Mouse (Mus musculus): ENCODE measurements around the gene Fam49a. TPM values are rescaled to one million over a fixed set of nuclear protein-coding genes. Genes with fewer than 3 reads are reported as not detected.

Fam49a gene
- polyA plus RNA-seq, 1 experiment = 6.2 TPM

DNA sequence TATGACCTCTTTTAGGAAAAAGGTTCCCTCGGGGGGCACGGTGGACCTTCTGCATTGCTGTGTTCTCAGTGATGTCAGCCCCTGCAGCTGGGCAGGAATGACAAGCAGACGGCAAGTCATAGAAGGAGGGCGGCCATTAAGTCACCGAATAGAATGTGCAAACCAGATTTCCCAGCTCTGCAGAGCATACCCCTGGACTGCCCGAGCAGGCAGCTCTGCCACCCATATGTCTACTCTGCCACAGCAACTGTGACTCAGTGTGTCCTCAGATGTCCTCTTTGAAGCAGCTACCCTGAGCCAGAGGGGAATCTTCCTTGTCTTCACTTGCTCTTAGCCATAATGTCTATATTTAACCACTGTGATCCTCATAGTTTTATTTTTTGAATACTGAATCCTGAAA, 75.4 kb downstream of the Fam49a start:
- H3K4me1 ChIP-seq (ENCODE audit: control insufficient read depth, insufficient read depth, low read length) = no peaks in the 10 kb centered on the region
- H3K4me3 ChIP-seq (replicated peaks; ENCODE audit: control insufficient read depth, low read depth, low read length) = no peak overlapping the region
- WGBS = 88% methylated on average over 6 of the region's 6 CpGs
- no peak for TF ChIP-seq CTCF (IDR thresholded peaks at IDR 0.05; ENCODE audit: control insufficient read depth, insufficient read depth, low read length)
- no peak for TF ChIP-seq POLR2A (IDR thresholded peaks at IDR 0.05; ENCODE audit: borderline replicate concordance, control insufficient read depth, low read depth, low read length)
- H3K27ac ChIP-seq (ENCODE audit: control insufficient read depth, insufficient read depth, low read depth, low read length, poor library complexity) = no peak overlapping the region

DNA sequence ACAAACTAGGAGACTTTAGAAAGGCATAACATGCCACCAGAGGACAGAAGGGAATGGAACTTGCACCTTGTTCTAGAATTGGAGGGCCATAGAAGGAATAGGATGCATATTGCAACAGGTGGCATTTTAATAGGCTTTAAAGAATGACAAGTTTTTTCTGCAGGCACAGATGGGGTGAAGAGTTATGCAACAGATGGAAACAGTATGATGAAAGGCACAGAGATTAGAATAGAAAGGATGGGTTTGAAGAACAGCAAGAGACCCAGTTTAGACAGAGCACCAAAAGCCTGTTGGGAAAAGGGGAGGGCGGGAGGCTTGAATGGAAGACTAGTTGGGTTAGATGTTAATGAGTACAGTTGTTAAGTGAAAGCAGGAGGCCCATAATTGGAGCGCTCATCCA, 81.4 kb downstream of the Fam49a start:
- no peak overlapping the region for H3K27ac ChIP-seq (ENCODE audit: control insufficient read depth, insufficient read depth, low read depth, low read length, poor library complexity)
- WGBS = 84% methylated on average over 2 of the region's 2 CpGs
- no peaks in the 10 kb centered on the region for H3K4me1 ChIP-seq (ENCODE audit: control insufficient read depth, insufficient read depth, low read length)
- H3K4me3 ChIP-seq (replicated peaks; ENCODE audit: control insufficient read depth, low read depth, low read length) = no peak overlapping the region
- TF ChIP-seq POLR2A (IDR thresholded peaks at IDR 0.05; ENCODE audit: borderline replicate concordance, control insufficient read depth, low read depth, low read length) (no peak), CTCF (IDR thresholded peaks at IDR 0.05; ENCODE audit: control insufficient read depth, insufficient read depth, low read length) (no peak)

DNA sequence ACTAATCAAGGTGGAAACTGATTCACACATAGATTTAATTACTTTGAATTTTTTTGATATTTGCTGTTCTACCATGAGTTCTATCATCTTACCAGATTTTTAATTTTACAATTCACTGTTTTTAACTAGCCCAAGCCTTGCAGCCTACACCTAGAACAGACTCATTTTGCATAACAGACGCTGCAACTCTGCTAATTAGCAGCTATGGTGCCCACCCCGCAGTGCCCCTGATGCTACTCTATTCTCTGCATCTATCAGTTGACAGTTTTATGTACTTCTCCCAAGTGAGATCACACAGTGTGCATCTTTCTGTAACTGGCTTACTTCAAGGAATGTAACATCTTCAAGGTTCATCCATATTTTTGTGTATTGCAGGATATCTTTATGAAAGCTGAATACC, 86.7 kb downstream of the Fam49a start:
- TF ChIP-seq POLR2A (IDR thresholded peaks at IDR 0.05; ENCODE audit: borderline replicate concordance, control insufficient read depth, low read depth, low read length) (no peak), CTCF (IDR thresholded peaks at IDR 0.05; ENCODE audit: control insufficient read depth, insufficient read depth, low read length) (no peak)

DNA sequence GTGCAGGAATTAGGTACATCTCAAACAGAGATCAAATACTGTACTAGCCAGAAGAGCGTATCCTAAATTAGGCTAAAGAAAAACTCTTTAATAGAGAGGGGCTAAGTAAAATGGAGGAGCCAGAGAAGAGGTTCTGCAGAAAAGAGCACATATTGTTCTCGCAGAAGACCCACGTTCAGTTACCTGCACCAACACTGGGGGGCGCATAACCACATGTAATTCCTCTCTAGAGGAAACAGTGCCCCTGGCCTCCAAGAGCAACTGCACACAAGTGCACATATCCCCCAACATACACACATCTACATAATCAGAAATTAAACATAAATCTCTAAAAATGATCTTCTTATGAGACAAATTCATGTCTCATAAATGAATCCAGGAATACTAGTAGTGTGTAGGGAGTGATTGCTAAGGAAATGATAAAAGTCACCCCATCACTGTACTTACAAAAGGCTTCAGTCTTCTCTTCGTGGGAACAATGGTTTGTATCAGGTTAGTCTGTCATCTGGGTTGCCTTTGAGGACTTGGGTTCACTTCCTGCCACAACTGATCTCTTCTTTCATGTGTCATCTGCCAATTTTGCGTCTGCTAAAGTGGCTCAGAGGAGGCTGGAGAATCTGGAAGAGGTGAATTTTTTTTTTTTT, 87.8 kb downstream of the Fam49a start:
- Histone ChIP-seq H3K4me3 (replicated peaks; ENCODE audit: control insufficient read depth, low read depth, low read length) (no peak overlapping the region), H3K4me1 (ENCODE audit: control insufficient read depth, insufficient read depth, low read length) (no peaks in the 10 kb centered on the region), H3K27ac (ENCODE audit: control insufficient read depth, insufficient read depth, low read depth, low read length, poor library complexity) (no peak overlapping the region)
- TF ChIP-seq POLR2A (IDR thresholded peaks at IDR 0.05; ENCODE audit: borderline replicate concordance, control insufficient read depth, low read depth, low read length) (no peak), CTCF (IDR thresholded peaks at IDR 0.05; ENCODE audit: control insufficient read depth, insufficient read depth, low read length) (peak; percentile 11; the same call in 1 of the 2 replicates)
- 65% methylated on average over 6 of the region's 6 CpGs for WGBS

More for the DNA sequence above, 86.7 kb downstream of the Fam49a start:
- Histone ChIP-seq H3K4me3 (replicated peaks; ENCODE audit: control insufficient read depth, low read depth, low read length) (no peak overlapping the region), H3K27ac (ENCODE audit: control insufficient read depth, insufficient read depth, low read depth, low read length, poor library complexity) (no peak overlapping the region), H3K4me1 (ENCODE audit: control insufficient read depth, insufficient read depth, low read length) (no peaks in the 10 kb centered on the region)
- 77% methylated on average over 2 of the region's 2 CpGs for WGBS

DNA sequence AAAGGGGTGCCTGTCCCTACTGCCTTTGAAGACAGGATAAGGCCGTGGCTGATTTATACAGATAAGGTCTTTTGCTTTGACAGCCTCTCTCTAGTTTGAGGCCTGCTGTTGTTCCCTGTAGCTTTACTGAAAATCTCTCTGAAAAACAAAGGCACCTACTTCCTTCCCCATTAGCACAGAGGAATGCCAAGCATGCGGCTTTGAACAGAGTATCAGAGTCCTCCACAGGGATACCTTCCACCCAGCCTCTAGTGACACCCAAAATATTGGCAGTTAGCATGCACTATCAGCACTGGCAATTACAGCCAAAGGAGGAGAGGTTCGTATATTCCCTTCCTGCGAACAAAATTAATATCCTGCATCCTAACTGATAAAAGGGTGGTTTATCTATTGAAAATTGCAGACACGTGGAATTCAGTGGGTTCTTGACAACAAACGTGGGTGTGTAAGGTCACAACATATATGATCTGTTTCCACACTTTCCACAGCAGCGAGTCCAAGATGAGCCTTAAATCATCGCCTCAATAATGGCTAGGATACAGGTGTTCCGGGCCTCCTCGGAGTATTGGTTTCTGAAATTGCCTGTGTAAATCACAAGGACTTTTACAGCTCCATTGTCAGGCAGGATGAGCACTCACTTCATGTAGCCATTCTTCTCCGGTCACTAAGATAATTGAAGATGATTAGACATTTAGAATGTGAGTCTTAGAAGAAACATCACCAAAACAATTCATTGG, 90.0 kb downstream of the Fam49a start:
- H3K4me1 ChIP-seq (ENCODE audit: control insufficient read depth, insufficient read depth, low read length) = no peaks in the 10 kb centered on the region
- 53% methylated on average over 11 of the region's 11 CpGs for WGBS
- no peak for TF ChIP-seq POLR2A (IDR thresholded peaks at IDR 0.05; ENCODE audit: borderline replicate concordance, control insufficient read depth, low read depth, low read length)
- TF ChIP-seq CTCF (IDR thresholded peaks at IDR 0.05; ENCODE audit: control insufficient read depth, insufficient read depth, low read length) = no peak

DNA sequence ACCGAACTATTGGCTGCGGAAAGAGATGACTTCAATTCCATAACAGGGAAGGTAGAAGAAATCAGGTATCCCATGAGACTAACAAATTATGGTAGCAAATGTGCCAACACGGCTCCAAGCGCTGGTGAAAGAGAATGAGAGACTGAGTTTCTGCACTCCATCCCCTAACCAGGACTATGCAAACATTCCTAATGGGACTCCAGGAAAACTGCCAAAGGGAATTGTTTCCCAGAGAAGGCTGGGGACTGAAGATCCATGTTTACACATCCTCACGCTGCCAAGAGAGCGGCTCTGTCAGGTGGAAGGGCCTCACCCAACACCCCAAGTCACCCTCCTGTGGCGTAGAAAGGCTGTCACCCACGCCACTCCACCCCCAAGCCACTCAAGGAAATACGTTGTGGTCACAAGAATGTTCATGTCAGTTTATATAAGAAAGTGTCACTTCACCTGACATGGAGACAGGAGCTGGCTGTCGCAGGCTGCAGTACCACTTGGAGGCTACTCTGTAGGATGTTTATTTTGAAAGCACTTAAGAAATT, 92.2 kb downstream of the Fam49a start:
- H3K27ac ChIP-seq (ENCODE audit: control insufficient read depth, insufficient read depth, low read depth, low read length, poor library complexity) = no peak overlapping the region
- H3K4me1 ChIP-seq (ENCODE audit: control insufficient read depth, insufficient read depth, low read length) = no peaks in the 10 kb centered on the region
- 67% methylated on average over 10 of the region's 10 CpGs for WGBS
- H3K4me3 ChIP-seq (replicated peaks; ENCODE audit: control insufficient read depth, low read depth, low read length) = no peak overlapping the region
- no peak for TF ChIP-seq POLR2A (IDR thresholded peaks at IDR 0.05; ENCODE audit: borderline replicate concordance, control insufficient read depth, low read depth, low read length)

More for the DNA sequence above, 90.0 kb downstream of the Fam49a start:
- no peak overlapping the region for H3K4me3 ChIP-seq (replicated peaks; ENCODE audit: control insufficient read depth, low read depth, low read length)
- no peak overlapping the region for H3K27ac ChIP-seq (ENCODE audit: control insufficient read depth, insufficient read depth, low read depth, low read length, poor library complexity)

DNA sequence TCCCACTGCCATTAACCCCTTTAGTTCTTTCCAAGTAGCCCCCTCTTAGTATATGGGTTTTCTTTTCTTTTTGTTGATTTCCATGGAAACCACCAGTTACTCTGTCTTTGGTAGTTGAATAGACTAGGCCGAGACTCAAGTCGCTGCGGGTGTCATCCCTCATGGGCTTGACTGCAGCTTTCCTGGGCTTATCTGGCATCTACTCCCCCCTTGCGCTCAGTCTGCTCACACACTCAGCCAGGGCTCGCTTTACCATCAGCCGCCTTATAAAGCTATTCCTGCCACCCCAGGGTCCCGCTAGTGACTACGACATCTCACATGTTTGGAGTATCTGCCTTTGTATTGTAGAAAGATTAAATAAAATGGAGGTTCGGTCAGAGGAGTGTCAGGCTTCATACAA, 94.1 kb downstream of the Fam49a start:
- Histone ChIP-seq H3K4me1 (ENCODE audit: control insufficient read depth, insufficient read depth, low read length) (no peaks in the 10 kb centered on the region), H3K4me3 (replicated peaks; ENCODE audit: control insufficient read depth, low read depth, low read length) (no peak overlapping the region), H3K27ac (ENCODE audit: control insufficient read depth, insufficient read depth, low read depth, low read length, poor library complexity) (no peak overlapping the region)
- TF ChIP-seq POLR2A (IDR thresholded peaks at IDR 0.05; ENCODE audit: borderline replicate concordance, control insufficient read depth, low read depth, low read length) (no peak), CTCF (IDR thresholded peaks at IDR 0.05; ENCODE audit: control insufficient read depth, insufficient read depth, low read length) (no peak)
- WGBS = 81% methylated on average over 9 of the region's 9 CpGs

DNA sequence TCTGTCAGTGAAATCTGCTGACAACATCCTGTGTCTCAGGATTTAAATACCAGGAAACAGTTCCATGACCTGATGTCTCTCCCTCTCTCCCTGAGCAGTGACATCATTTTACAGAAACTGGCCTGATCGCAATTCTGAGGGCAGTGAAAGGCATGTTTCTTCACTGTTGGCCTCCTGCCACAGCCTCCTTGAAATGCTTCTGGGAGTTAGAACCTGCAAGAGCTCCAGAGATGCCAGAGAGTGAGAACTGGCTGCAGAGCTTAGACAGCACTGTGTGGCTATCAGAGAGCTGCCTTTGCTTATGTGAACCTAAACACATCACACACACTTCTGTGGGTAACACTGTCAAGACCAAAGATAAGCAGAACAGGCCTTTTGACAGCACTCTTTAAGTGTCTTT, 94.5 kb downstream of the Fam49a start:
- H3K4me3 ChIP-seq (replicated peaks; ENCODE audit: control insufficient read depth, low read depth, low read length) = no peak overlapping the region
- H3K27ac ChIP-seq (ENCODE audit: control insufficient read depth, insufficient read depth, low read depth, low read length, poor library complexity) = no peak overlapping the region
- TF ChIP-seq POLR2A (IDR thresholded peaks at IDR 0.05; ENCODE audit: borderline replicate concordance, control insufficient read depth, low read depth, low read length) (no peak), CTCF (IDR thresholded peaks at IDR 0.05; ENCODE audit: control insufficient read depth, insufficient read depth, low read length) (no peak)
- no peaks in the 10 kb centered on the region for H3K4me1 ChIP-seq (ENCODE audit: control insufficient read depth, insufficient read depth, low read length)
- 64% methylated on average over 1 of the region's 1 CpGs for WGBS
